Mouse (Mus musculus) kidney, embryonic 16.5 days (tissue): ENCODE results near the gene Dmtf1. TPM values are rescaled to one million over a fixed set of nuclear protein-coding genes. Genes with fewer than 3 reads are reported as not detected.
A peak's percentile ranks its signal among the peaks of the same experiment; 100 is the strongest.

Experiments
- ATAC-seq: fragments of 200-750 bp; cut with Nextera tagmentation; 2 replicates; pipeline ENCODE4 v1.8.0; 2017; ENCODE audit warnings: moderate TSS enrichment; ENCODE audit not compliant: low FRiP score, low TSS enrichment
- H3K27ac ChIP-seq: fragments of 300-500 bp; sonication (generic); 2 replicates; pipeline ENCODE4 v1.5.1; 2014; ENCODE audit warnings: low read length
- H3K27me3 ChIP-seq: fragments of 300-500 bp; sonication (generic); 2 replicates; pipeline ENCODE4 v1.6.1; 2014; ENCODE audit warnings: low read length, control low read depth, mixed read lengths; ENCODE audit not compliant: insufficient read depth
- H3K36me3 ChIP-seq: fragments of 300-500 bp; sonication (generic); 2 replicates; pipeline ENCODE4 v1.6.1; 2014; ENCODE audit warnings: low read length, control low read depth, mixed read lengths; ENCODE audit not compliant: insufficient read depth
- H3K4me1 ChIP-seq: fragments of 300-500 bp; sonication (generic); 2 replicates; pipeline ENCODE4 v1.6.1; 2014; ENCODE audit warnings: low read length, control low read depth, mixed read lengths; ENCODE audit not compliant: insufficient read depth
- H3K4me2 ChIP-seq: fragments of 300-500 bp; sonication (generic); replicated peaks from 2 replicates; pipeline ENCODE4 v1.6.1; 2014; ENCODE audit warnings: low read depth, low read length
- H3K4me3 ChIP-seq: fragments of 300-500 bp; sonication (generic); 2 replicates; pipeline ENCODE4 v1.5.1; 2014; ENCODE audit warnings: mild to moderate bottlenecking, low read length
- H3K9ac ChIP-seq: fragments of 300-500 bp; sonication (generic); replicated peaks from 2 replicates; pipeline ENCODE4 v1.6.1; 2014; ENCODE audit warnings: low read length
- H3K9me3 ChIP-seq: fragments of 300-500 bp; sonication (generic); 2 replicates; pipeline ENCODE4 v1.6.1; 2016; ENCODE audit warnings: low read length, control low read depth
- WGBS: fragments of 180-500 bp; shearing (Covaris S2); extraction: QIAGEN DNeasy Blood & Tissue Kit; methylation state at CpG from one replicate; pipeline ENCODE4 v1.1.7; 2014; 5-methylcytosine and 5-hydroxymethylcytosine counted together
- polyA plus RNA-seq: library from polyadenylated mRNA; unstranded; fragments of >200 nt; fragmentation: Nextera tagmentation; extraction: Ambion mirVana; gene quantifications from 2 replicates; pipeline ENCODE4 v1.2.1, GENCODE M21; 2015

Gene Dmtf1
- polyA plus RNA-seq, 1 experiment from 2014 or later, result 43.9 TPM

DNA sequence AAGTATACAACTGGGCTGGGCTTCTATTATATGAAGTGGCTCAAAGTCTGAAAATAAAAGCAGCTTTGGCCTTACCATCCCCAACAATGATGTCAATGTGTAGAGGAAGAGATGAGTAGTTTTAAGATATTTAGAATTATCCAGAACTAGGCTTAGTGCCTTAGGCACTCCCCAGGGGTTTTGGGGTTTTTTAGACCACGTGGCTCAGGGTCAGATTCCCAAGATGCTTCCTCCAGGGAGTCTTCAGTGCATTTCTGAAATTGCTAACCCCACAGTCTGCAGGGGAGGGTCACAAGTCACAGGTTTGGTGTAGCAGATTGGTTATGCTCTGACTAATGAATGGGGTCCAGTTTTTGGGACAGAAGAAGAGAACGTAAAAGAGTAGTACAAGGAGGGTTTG lies 50.3 kb downstream of the Dmtf1 start:
- Histone ChIP-seq H3K4me1 (no peaks in the 10 kb centered on the region), H3K9ac (no peak overlapping the region), H3K36me3 (no peaks in the 10 kb centered on the region), H3K27me3 (no peaks in the 10 kb centered on the region), H3K9me3 (no peaks in the 10 kb centered on the region), H3K4me2 (no peak overlapping the region), H3K4me3 (no peak overlapping the region), H3K27ac (no peak overlapping the region)
- no peak for ATAC-seq
- 69% methylated on average over 2 of the region's 2 CpGs for WGBS

DNA sequence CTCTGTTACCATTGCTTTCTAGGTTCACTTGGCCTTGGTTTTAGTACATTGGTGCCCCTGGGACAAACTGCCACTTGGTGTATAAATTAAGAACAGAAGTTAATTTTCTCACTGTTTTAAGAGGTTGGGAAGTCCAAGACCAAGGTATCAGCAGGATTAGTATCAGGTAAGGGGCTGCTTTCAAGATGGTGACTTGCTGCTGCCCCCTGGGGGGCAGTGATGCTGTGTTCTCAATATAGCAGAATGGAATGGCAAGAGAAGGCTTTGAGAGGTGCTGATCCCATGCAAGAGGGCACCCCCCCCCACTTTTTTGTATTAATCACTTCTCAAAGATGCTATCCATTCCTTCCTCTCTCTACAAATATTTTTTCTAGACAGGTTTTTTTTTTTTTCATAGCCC lies 52.0 kb downstream of the Dmtf1 start:
- no peaks in the 10 kb centered on the region for H3K9me3 ChIP-seq
- ATAC-seq, result no peak
- H3K27me3 ChIP-seq, result no peaks in the 10 kb centered on the region
- no peak overlapping the region for H3K9ac ChIP-seq
- H3K4me1 ChIP-seq, result no peaks in the 10 kb centered on the region
- H3K4me3 ChIP-seq, result no peak overlapping the region
- no peak overlapping the region for H3K27ac ChIP-seq
- H3K4me2 ChIP-seq, result no peak overlapping the region
- H3K36me3 ChIP-seq, result no peaks in the 10 kb centered on the region

DNA sequence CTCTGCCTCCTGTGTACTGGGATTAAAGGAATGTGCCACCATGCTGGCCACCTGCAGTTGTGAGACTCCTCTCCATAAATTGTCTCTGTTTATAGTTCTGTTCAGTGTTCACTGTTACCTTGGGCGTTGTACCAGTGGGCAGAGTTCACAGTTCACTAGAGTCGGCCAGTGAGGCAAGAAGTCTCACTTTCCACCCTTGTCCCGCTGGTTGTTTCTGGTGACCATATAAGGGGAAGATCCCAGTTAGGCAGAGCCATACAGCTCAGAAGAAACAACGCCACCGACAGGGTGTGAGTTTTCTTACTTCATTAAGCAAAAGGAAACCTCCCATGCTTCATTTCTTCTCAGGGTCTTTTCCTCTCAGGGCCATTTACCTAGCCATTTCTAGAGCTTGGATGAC lies 53.1 kb downstream of the Dmtf1 start:
- 19% methylated on average over 5 of the region's 5 CpGs for WGBS
- Histone ChIP-seq H3K27ac (no peak overlapping the region), H3K4me1 (no peaks in the 10 kb centered on the region), H3K36me3 (no peaks in the 10 kb centered on the region), H3K9ac (no peak overlapping the region), H3K4me3 (no peak overlapping the region), H3K4me2 (no peak overlapping the region), H3K27me3 (no peaks in the 10 kb centered on the region), H3K9me3 (no peaks in the 10 kb centered on the region)
- ATAC-seq, result peak; percentile 72

DNA sequence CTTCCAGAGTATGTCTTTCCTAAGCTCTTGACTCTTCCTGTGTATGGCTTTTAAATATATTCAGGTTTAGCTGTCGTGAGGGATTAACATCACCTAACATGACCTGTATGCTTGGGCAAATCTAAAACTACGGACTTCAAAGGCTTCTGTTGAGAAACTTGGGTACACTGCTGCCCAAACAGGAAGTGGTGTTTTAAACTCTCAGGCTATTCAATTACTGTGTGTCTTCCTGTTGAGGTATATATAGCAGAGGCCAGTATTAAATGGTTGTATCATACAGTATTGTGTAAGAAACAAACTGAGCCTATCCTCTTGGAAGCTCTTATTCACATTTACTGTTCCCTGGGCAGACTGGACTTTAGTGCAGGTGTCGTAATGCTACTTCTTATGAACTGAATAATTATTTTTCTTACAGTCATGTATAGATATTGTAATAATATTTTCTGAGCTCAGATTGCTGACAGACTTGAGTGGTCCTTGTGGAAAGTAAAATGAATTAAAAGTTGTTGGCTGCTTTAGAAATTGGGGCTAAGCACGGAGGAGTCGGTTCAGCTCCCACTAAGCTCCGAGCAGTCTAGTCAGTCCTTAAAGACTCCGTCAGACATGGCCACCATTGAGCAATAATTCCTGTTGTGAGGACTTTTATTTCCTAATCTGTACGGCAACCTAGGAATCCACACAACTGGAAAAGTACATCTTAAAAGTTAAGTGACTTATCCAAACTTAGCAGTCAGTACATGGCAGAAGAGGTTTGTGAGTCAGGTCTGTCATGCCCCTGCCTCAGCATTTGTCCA lies 54.1 kb downstream of the Dmtf1 start:
- H3K9me3 ChIP-seq, result no peaks in the 10 kb centered on the region
- 0 out of 2 replicates have a peak, but pooled peaks cover under 1% of the 10 kb centered on the region for H3K4me1 ChIP-seq
- 73% methylated on average over 8 of the region's 8 CpGs for WGBS
- no peak overlapping the region for H3K9ac ChIP-seq
- H3K4me3 ChIP-seq, result no peak overlapping the region
- H3K4me2 ChIP-seq, result no peak overlapping the region
- no peak for ATAC-seq
- H3K27ac ChIP-seq, result no peak overlapping the region
- H3K36me3 ChIP-seq, result no peaks in the 10 kb centered on the region
- no peaks in the 10 kb centered on the region for H3K27me3 ChIP-seq

DNA sequence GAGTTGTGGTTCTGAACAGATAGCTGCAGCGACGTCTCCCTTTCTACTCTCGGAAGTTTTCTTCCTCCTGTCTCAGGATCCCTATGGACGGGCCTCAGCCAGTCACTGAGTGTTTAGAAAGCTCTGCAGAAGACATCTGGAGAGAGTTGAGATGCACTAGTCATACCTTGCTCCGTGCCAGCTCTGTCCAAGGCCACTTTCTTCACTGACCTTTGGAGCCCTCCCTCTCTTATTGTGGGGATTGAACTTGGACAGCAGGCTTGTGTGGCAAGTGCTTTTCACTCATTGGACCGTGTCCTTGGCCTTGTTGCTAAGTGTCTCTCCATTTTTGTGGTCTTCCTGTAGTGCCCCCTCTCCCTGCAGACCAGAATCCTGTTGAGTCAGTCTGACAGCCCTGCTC lies 54.8 kb downstream of the Dmtf1 start:
- H3K27me3 ChIP-seq, result no peaks in the 10 kb centered on the region
- no peak overlapping the region for H3K27ac ChIP-seq
- H3K4me1 ChIP-seq, result peaks cover 7% of the 10 kb centered on the region; the same call in 1 of the 2 replicates
- no peak for ATAC-seq
- H3K4me2 ChIP-seq, result no peak overlapping the region
- WGBS, result 78% methylated on average over 6 of the region's 6 CpGs
- H3K9me3 ChIP-seq, result no peaks in the 10 kb centered on the region
- H3K4me3 ChIP-seq, result no peak overlapping the region
- H3K36me3 ChIP-seq, result no peaks in the 10 kb centered on the region
- H3K9ac ChIP-seq, result no peak overlapping the region

DNA sequence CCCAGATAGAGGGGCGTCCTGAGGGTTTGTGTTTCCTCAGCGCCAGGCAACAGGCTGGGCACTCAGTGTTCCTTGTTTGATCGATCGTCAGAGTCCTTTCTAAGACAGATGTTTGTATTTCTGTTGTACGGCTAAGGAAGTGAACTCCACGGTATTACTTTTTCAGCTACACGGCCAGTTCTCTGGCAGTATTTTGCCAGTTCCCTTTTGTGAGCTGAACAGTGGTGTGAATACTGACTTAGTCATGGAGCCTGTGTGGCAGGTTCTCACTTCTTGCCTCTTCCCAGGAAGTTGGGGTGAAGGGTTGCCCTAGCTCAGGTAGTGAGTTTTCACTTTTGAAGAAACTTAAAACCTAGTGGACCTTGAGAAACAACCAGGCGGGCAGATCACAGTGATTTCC lies 57.6 kb downstream of the Dmtf1 start:
- Histone ChIP-seq H3K9me3 (no peaks in the 10 kb centered on the region), H3K27me3 (no peaks in the 10 kb centered on the region; the same call in 1 of the 2 replicates), H3K4me3 (no peak overlapping the region), H3K9ac (no peak overlapping the region), H3K4me1 (peaks cover 11% of the 10 kb centered on the region; the same call in 1 of the 2 replicates), H3K4me2 (no peak overlapping the region), H3K27ac (no peak overlapping the region), H3K36me3 (no peaks in the 10 kb centered on the region)
- WGBS, result 85% methylated on average over 8 of the region's 8 CpGs
- no peak for ATAC-seq

DNA sequence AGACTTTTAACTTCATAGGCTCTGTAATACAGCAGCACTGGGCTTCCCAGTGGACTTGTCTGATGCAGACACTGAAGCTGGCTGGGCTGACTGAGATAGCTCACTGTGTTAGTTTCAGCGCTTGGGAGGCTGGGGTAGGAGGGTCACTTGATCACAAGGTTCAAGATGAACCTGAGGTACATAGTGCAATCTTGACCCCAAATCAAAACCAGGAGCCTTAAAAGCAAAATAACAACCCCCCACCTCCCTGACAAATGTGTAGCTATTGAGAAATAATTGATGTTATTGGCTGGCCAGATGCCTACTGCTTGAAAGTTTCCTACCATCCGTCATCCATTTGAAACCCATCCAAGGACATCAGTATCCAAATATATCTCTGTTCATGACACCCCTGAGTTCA lies 58.9 kb downstream of the Dmtf1 start:
- H3K4me1 ChIP-seq, result peaks cover 11% of the 10 kb centered on the region; the same call in 1 of the 2 replicates
- H3K27ac ChIP-seq, result no peak overlapping the region
- H3K4me3 ChIP-seq, result no peak overlapping the region
- no peak overlapping the region for H3K4me2 ChIP-seq
- no peak for ATAC-seq
- H3K27me3 ChIP-seq, result no peaks in the 10 kb centered on the region; the same call in 1 of the 2 replicates
- no peaks in the 10 kb centered on the region for H3K36me3 ChIP-seq
- no peaks in the 10 kb centered on the region for H3K9me3 ChIP-seq
- WGBS, result 93% methylated on average over 2 of the region's 2 CpGs
- no peak overlapping the region for H3K9ac ChIP-seq

DNA sequence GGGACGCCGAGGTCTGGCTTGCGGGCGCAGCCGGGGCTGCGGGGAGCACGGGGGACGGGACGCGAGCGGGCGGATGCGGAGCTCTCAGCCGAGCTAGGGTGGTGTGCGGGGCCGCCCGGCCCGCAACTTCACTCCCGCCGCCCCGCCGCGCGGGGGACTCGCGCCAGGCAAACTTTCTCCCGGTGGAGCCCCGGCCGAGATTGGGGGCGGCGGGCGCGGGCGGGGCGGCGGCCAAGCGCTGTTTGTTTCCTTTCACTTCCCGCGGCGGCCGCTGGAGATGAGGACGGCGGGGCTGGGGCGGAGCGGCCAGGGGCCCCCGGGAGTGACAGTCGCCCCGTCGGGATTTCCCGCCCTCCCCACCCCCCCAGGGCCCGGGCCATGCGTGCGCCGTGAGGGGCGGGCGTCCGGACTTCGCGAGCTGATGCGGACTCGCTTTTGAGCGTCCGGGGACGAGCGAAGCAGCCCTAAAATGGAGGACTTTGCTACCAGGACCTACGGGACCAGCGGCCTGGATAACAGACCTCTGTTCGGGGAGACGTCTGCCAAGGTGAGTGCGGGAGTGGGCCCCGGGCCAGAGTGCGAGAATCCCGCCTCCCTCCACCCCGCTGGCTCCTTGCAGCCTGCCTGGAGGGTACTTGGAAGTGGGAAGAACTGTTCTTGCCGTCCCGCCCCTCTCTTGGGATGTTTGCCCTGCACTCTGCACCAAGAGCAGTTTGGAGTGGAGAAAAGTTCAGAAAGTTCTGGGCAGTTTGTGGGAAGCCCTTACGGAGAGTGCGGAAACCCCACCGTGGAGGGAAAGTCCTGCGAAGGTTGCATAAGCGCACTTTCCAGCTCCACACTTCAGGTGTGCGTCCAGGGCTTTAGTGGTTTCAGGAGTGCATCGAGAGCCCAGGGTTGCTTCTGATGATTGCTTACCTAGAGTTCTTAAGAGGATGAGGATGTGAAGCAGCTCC lies 60.5 kb downstream of the Dmtf1 start:
- H3K4me1 ChIP-seq, result peaks cover 11% of the 10 kb centered on the region; the same call in 1 of the 2 replicates
- H3K4me3 ChIP-seq, result peak overlapping the region; percentile 89
- WGBS, result under 1% methylated on average over 54 of the region's 83 CpGs
- no peaks in the 10 kb centered on the region; the same call in 1 of the 2 replicates for H3K27me3 ChIP-seq
- H3K9ac ChIP-seq, result peak overlapping the region; percentile 86
- H3K27ac ChIP-seq, result peak overlapping the region; percentile 53; the same call in 1 of the 2 replicates
- H3K4me2 ChIP-seq, result peak overlapping the region; percentile 79
- ATAC-seq, result peak; percentile 86
- H3K36me3 ChIP-seq, result no peaks in the 10 kb centered on the region
- H3K9me3 ChIP-seq, result peaks cover 5% of the 10 kb centered on the region

DNA sequence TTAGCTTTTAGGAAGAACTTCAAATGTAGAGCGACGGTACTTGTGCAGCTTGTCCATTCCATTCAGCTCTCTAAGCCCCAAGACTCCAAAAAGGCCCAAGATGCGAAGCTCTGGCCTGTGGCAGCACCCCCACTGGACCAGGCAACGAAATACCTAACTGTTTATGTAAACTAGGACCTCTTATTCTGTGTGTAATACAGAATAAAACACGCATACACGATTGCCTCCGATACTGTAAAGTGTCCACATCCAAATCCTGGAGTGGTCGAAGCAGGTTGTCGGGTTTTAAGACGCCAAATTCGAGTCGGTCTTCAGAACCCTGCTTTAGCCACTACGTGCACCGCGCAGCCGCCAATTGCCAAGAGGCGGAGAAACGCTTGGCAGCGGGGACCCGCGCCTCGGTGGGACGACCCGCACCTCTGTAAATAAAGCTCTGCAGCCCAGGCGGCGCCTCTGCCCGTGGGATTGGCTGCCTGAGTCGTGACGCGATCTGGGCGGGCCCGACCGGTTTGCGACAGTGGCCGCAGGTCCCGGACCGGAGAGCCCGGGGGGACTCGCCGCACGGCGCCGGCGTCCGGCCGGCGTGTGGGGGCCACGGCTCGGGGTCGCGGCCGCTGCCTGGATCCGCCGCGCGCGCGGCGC lies 61.2 kb downstream of the Dmtf1 start, which contains the start of gene Tmem243:
TSS of gene Tmem243 (plus strand) at position 462 of the 642 bp plus-strand sequence.
- Histone ChIP-seq H3K9ac (peak within 1 kb of the TSS; percentile 86), H3K4me1 (peaks cover 11% of the 10 kb centered on the region; the same call in 1 of the 2 replicates), H3K9me3 (peaks cover 6% of the 10 kb centered on the region), H3K27me3 (no peaks in the 10 kb centered on the region; the same call in 1 of the 2 replicates), H3K4me3 (peak within 1 kb of the TSS; percentile 89), H3K4me2 (peak within 1 kb of the TSS; percentile 79), H3K36me3 (no peaks in the 10 kb centered on the region), H3K27ac (peak within 1 kb of the TSS; percentile 53; the same call in 1 of the 2 replicates)
- under 1% methylated on average over 59 of the region's 59 CpGs for WGBS
- ATAC-seq, result peak; percentile 98
